Mouse (Mus musculus) embryo, embryonic 11.5 days (tissue): ENCODE data around the gene Lin7c.

Source experiments
- DNase-seq: peaks from one replicate; pipeline ENCODE4 v3.0.0-alpha.2; 2012; ENCODE audit warnings: low read depth, low spot score

The Lin7c gene

GRCm38 (mm10) chr2:109916782-109917495, 26.3 kb downstream of the Lin7c start:
- no peak for DNase-seq

- DNase-seq: peak; percentile 94
Measured at GRCm38 (mm10) chr2:109917496-109918413, 27.1 kb downstream of the Lin7c start, which contains the start of gene Lgr4. Gene Lgr4 (plus strand): TSS chr2:109917647.

- DNase-seq: no peak
Measured at GRCm38 (mm10) chr2:109918592-109919262, 28.1 kb downstream of the Lin7c start.

- DNase-seq: no peak
Measured at GRCm38 (mm10) chr2:109920471-109920870, 29.8 kb downstream of the Lin7c start.

- no peak for DNase-seq
Measured at GRCm38 (mm10) chr2:109921298-109922035, 30.8 kb downstream of the Lin7c start.

GRCm38 (mm10) chr2:109922306-109922705, 31.7 kb downstream of the Lin7c start:
- DNase-seq: no peak

GRCm38 (mm10) chr2:109923031-109923430, 32.4 kb downstream of the Lin7c start:
- DNase-seq: no peak

GRCm38 (mm10) chr2:109923945-109924344, 33.3 kb downstream of the Lin7c start:
- DNase-seq: no peak

DNA sequence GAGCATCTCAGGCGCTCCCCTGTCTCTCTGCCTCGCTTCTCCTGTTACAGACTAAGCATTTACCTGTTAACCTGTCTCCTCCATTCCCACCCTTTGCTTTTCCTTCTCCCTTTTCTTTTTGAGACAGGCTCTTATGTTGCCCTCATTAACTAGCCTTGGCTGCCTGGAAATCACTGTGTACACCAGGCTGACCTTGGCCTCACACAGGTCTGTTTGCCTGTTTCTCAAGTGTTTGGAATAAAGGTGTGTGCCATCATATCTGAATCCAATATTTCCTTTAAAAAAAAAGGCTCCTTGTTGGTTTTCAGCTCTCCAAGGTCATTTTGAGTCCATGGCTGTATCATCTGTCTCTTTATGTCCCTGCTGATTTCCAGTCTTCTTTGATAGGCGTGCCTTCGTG, 36.3 kb downstream of the Lin7c start:
- no peak for DNase-seq

GRCm38 (mm10) chr2:109927446-109927845, 36.8 kb downstream of the Lin7c start:
- no peak for DNase-seq

DNA sequence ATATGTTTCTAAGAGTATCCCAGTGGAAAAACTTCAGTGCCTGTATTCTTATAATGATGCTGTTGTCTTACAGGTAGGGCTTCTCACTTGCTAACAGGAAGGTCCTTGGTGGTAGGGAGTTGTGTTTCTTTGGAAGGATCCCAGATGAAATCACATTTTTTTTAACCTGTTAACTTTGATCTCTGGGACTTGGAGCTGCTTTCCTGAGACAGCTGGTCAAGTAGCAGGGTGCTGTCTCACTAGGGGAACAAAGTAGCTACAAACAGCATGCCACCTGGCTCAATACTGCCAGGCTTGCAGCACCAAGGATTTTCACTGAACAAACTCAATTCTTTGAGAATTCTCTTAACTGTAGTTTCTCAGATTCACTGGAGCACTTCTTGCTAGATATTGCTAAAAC, 37.2 kb downstream of the Lin7c start:
- DNase-seq: no peak

- no peak for DNase-seq
Measured at GRCm38 (mm10) chr2:109928791-109929190, 38.1 kb downstream of the Lin7c start.

GRCm38 (mm10) chr2:109929256-109929655, 38.6 kb downstream of the Lin7c start:
- no peak for DNase-seq

GRCm38 (mm10) chr2:109930366-109930765, 39.7 kb downstream of the Lin7c start:
- DNase-seq: no peak

- DNase-seq: no peak
Measured at GRCm38 (mm10) chr2:109930771-109931170, 40.1 kb downstream of the Lin7c start.

GRCm38 (mm10) chr2:109931978-109932780, 41.5 kb downstream of the Lin7c start:
- no peak for DNase-seq

DNA sequence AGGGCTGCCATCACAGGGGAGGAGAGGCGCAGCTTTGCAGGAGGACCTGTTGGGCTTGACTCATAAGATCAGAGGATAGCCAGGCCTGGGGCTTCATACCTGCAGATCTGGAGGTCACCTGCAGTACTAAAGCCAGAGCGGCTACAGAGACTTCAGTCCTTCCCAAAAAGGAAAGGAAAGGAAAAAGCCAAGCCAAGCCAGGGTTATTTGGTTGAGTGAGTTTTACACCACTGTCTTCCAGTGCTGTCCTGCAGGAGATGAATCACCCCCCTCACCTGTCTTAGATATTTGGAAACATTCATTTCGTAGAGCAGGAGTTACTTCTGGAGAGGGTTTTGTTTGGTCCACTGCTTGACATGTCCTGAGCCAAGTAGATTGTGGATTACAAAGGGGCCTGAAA, 42.5 kb downstream of the Lin7c start:
- DNase-seq: no peak

- no peak for DNase-seq
Measured at GRCm38 (mm10) chr2:109934086-109934485, 43.4 kb downstream of the Lin7c start.

GRCm38 (mm10) chr2:109935194-109935593, 44.5 kb downstream of the Lin7c start:
- no peak for DNase-seq

DNA sequence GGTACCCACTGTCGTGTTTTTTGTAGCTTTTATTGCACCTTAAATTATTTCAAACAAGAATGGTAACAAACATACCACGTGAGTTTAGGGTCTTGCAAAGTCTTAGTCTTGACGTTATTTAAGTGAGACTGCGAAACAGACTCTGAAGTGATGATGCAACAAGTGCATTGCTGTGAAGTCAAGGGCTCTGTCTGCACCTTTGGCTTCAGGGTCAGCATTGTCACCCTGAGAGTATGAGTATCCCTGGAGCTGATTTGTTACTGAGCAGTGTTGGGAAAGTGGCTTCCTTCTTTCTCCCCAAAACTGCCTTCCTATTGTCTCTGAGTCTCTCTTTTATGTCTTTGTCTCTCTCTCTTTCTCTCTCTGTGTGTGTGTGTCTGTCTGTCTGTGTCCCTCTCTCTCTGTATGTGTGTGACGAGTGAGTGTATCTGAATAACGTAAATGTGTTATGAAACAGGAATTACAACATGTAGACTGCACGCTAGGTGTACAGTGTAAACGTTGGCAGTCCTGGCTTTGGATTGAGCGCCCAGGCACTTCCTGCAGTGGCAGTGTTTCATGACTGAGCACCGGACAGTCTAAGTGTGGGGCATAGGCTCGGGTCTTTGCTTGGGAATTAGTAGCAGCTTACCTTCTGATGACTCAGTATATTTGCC, 45.2 kb downstream of the Lin7c start:
- DNase-seq: no peak
